Mouse (Mus musculus) bone marrow, adult 2 months (tissue): ENCODE data around the gene Trim72.

Experiments
- CTCF ChIP-seq: fragments of 200-500 bp; IDR thresholded peaks from 2 replicates; pipeline ENCODE4 v1.5.1; 2011; ENCODE audit warnings: low read length, control low read depth; ENCODE audit not compliant: control insufficient read depth, insufficient read depth
- POLR2A ChIP-seq: fragments of 200-500 bp; IDR thresholded peaks from 2 replicates; pipeline ENCODE4 v1.6.1; 2011; ENCODE audit warnings: low read depth, mild to moderate bottlenecking, control low read depth, low read length, borderline replicate concordance; ENCODE audit not compliant: control insufficient read depth

DNA sequence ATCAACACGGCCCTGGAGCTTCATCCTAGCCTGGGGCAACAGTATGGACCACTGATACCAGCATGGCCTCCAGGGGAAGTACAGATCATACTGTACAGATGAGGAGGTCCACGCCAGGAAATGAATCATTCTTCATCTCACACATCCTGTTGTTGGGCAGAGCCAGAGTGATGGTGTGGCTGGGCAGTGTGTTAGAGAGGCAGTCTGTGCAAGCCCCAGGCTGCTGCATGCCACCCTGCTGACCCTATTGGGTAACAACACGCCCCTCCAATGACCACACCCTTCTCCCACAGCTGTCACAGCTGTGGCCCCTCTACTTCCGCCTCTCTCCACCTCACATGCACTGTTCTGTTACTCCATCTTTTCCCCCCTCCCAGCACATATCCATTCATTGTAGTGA is 47.0 kb downstream of the Trim72 start:
- TF ChIP-seq POLR2A (no peak), CTCF (no peak)
